Mouse (Mus musculus): ENCODE data around the gene Ier3. TPM values are rescaled to one million over a fixed set of nuclear protein-coding genes. Genes with fewer than 3 reads are reported as not detected.
"Not testable (repeated sequence)": the region's sequence is repeated elsewhere in the genome, so short reads cannot be mapped to it uniquely, and the experiment has no call there.

Gene Ier3
- polyA plus RNA-seq, 1 experiment, result 11.2 TPM

DNA sequence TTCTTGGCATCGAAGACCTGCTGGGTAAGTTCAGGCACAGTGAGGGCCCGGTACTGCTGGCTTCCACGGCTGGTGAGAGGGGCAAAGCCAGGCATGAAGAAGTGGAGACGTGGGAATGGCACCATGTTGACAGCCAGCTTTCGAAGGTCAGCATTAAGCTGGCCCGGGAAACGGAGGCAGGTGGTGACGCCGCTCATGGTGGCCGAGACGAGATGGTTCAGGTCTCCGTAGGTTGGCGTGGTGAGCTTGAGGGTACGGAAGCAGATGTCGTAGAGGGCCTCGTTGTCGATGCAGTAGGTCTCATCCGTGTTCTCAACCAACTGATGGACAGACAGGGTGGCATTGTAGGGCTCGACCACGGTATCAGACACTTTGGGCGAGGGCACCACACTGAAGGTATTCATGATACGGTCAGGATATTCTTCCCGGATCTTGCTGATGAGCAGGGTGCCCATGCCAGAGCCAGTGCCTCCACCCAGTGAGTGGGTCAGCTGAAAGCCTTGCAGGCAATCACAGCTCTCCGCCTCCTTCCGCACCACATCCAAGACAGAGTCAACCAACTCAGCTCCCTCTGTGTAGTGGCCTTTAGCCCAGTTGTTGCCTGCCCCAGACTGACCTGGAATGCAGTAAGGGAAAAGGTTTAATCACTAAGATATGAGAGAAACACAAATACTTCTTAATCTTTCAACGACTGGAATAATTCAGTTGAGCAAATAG, 14.1 kb downstream of the Ier3 start:
- DNase-seq (ENCODE audit: extremely low spot score in 1 of 2, low spot score in 1 of 2), result peak in 1 of 2 experiments; percentile 43

DNA sequence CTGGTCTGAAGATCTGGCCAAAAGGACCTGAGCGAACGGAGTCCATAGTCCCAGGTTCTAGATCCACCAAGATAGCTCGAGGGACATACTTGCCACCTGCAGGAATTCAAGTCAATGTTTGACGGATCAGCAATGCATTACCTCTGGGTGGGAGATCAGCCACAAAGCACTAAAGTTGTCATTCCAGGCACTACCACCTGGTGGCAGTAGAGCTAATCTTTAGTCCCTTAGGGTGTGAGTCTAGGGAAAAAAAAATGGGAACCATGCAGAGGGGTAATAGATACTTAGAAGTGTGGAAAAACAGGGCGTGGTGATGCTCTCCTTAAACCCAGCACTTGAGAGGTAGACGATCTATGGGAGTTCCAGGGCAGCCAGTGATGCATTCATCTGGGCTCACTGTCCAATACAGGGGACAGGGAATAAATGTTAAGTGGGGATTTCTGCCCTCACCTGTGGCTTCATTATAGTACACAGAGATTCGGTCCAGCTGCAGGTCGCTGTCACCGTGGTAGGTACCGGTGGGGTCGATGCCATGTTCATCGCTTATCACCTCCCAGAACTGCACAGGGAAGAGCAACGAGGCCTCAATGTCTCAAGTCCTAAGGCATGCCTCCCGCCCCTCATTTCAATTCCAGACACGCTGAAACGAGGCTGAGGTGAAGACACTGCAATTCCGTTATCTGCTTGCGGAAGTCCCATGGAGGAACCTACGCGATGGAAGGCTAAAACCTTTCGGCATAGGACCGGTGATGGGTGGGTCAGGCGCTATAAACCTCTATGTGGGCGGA, 14.9 kb downstream of the Ier3 start:
- DNase-seq (ENCODE audit: extremely low spot score in 1 of 2, low spot score in 1 of 2), result peak; percentile 81 to 97

DNA sequence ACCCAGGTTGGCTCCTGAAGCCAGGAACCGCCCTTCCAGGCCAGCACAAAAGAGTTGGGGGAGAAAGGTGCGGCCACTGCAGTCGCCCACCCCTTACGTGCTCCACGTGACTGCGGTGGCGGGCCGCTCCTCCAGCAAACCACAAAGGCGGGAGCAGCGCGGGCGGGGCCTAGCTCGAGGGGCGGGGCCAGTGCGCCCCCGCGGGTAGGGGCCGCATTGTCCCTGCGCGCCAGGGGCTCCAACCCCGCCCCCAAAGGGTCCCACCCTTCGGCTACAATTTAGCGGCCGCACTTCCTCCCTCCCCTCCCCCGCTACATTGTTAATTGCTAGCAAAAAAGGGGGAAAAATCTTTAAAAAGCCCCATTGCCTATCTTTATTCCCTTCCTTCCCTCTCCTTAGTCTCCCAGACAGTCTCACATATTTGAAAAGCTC, 15.5 kb downstream of the Ier3 start:
- peak; percentile 75 to 88 for DNase-seq (ENCODE audit: extremely low spot score in 1 of 2, low spot score in 1 of 2)

DNA sequence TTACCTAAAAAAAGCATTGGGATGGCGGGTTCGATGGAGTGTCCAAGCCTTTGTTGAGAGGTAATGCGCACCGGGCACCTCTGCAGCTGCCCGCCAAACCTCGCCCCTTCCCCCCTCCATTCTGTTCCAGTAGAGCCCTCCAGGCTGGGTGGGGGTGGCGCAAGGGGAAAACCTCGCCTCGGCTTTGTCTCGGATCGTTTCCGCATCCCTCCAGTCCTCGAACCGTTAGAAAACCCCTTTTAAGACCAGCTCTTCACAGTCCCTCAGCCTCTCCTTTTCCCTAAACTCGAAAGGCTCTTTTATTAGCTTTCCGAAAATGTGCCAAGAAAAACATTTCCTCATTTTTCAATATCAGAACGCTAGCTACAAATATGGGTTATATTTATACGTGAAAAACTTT, 16.0 kb downstream of the Ier3 start:
- DNase-seq (ENCODE audit: extremely low spot score in 1 of 2, low spot score in 1 of 2), result peak in 1 of 2 experiments; percentile 63

DNA sequence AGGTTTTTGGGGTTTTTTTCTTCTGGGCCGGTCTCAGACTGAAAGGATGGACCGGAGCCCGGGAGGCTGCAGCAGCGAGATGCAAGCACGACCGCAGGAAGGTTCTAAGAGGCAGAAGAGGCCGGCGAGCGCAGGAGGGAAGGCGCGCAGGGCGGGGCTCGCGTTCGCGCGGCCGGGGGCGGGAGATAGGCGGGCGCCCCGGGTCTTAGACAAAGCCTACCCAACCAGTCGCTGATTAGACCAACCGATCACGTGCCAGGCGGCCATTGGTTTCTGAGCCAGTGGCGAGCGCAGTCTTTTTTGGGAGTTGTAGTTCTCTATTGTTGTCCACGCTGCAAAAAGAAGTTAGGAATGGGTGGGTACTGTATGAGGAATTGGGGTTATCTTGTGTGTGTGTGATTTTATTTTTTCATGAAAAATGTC, 16.6 kb downstream of the Ier3 start, which contains the start of gene Tubb5:
TSS of gene Tubb5 (minus strand) at position 185 of the 423 bp plus-strand sequence.
- DNase-seq (ENCODE audit: extremely low spot score in 1 of 2, low spot score in 1 of 2), result peak; percentile 96 to 98

DNA sequence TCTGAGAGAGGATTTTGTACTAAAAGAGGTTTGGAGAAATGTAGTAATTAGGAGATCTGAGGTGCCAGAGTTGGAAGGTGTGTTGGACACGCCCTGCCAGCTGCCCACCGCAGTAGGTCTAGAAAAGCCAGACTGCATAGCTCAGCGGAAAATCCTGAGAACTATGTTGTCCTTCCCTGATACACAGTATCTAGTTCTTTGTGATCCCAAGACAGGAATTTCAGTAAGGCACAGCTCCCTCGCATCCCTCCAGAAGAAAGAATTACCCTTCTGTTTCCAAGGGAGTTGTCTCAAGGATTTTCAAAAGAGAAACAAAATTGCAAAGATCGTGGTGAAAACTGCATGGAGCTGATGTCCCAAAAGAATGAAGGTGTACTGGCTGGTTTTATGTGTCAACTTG, 17.1 kb downstream of the Ier3 start:
- no peak for DNase-seq (ENCODE audit: extremely low spot score in 1 of 2, low spot score in 1 of 2)

DNA sequence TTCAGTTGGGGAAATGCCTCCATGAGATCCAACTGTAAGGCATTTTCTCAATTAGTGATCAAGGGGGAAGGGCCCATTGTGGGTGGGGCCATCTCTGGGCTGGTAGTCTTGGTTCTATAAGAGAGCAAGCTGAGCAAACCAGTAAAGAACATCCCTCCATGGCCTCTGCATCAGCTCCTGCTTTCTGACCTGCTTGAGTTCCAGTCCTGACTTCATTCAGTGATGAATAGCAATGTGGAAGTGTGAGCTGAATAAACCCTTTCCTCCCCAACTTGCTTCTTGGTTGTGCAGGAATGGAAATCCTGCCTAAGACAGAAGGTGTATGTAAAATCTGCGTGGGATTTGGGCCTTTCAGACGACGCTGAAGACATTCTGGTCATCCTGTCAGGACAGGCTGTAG, 17.5 kb downstream of the Ier3 start:
- not testable (repeated sequence) for DNase-seq (ENCODE audit: extremely low spot score in 1 of 2, low spot score in 1 of 2)

DNA sequence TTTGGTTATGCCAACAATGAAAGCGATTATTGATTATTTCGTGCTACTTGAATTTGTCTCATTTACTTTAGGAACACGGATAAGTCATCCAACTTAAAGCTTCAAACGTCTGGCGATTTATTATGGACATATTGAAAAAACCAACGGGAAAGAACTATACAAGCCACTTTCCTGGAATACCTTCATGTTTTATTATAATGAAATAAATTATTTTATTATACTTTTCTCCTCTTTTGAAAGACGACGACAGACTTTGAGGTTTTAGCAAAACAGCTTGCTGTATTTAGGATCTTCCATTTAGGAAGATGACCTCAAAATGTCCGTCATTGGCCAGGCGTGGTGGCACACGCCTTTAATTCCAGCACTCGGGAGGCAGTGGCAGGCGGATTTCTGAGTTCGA, 19.1 kb downstream of the Ier3 start:
- no peak for DNase-seq (ENCODE audit: extremely low spot score in 1 of 2, low spot score in 1 of 2)

DNA sequence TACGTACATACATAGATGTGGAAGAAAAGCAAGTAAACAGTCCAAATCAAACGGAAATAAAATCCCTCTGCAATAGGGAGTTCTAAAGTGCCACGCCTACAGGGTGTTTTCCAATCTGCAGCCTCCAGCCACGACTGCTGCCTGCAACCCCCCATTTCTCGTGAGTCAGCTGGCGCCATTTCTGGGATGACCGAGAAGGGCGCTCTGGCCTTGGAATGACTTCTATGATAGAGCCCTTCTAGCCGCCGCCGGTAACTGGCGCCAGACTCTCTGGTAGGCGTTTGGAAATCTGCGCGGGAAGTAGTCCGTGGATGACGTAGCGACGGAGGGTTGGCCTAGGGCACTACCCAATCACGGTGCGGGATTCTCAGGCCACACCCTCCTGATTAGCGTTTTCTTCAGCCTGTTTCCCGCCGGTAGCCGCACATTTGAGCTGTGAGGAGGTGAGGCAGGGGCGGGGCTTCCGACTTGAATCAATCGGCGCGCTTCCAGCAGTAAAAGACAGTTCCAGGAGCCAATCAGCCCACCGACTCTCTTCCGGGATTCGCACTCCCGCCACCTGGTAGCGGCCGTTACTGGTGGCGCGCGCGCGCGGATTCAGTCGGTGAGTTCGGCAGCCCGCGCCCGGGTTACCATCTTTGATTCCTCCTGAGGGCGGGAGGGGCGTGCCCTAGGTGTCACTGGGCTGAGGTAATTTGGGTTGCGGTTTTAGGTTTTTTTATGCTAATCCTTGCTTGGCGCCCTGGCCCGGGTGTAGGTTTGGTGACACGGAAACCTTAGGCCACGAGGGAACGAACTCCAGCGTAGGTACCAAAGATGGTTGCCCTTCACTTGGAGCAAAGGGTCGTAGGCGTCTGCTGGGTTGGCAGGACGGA, 19.8 kb downstream of the Ier3 start, which contains the start of gene Mdc1:
TSS of gene Mdc1 (plus strand) at position 440 of the 875 bp plus-strand sequence.
- peak; percentile 100 for DNase-seq (ENCODE audit: extremely low spot score in 1 of 2, low spot score in 1 of 2)

DNA sequence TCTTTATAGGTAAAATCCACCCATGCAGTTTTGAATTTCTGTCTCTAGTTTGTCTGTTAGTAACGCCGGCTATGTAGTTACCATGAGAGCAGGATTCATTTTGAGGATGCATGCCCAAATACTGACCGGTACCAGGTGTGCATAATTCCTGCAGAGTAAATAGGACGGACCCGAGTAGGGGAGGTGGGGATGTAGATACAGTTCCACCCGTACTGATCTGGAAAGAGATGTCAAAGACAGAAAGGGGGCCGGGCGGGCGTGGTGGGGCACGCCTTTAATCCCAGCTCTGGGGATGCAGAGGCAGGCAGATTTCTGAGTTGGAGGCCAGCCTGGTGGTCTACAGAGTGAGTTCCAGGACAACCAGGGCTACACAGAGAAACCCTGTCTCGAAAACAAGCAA, 20.5 kb downstream of the Ier3 start:
- DNase-seq (ENCODE audit: extremely low spot score in 1 of 2, low spot score in 1 of 2), result no peak

DNA sequence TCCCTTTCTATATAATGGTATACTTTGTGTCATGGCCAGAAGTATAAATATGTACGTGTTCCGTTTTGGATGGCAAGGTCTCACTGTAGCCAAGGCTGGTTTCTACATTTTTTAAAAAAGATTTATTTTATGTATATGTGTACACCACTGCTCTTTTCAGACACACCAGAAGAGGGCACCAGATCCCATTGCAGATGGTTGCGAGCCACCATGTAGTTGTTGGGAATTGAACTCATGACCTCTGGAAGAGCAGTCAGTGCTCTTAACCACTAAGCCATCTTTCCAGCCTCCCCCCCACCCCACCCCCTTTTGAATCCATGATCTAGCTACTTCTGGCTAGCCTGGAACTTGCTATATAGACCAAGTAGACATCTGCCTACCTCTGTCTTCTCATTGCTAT, 22.0 kb downstream of the Ier3 start:
- DNase-seq (ENCODE audit: extremely low spot score in 1 of 2, low spot score in 1 of 2), result no peak

DNA sequence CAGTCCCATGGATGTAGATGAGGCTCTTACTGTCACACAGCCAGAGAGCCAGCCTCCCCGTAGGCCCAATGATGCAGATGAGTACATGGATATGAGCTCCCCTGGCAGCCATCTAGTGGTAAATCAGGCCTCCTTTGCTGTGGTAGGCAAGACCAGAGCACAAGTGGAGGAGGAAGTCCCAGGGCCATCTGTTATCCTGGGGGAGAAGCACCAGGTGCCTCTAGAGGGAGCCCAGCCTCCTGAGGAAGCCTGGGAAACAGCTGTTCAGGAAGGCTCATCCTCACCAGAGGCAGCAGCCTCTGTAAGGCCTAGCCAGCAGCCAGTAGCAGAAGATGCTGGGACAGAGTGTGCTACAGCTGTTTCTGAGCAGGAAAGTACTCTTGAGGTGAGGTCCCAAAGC, 26.6 kb downstream of the Ier3 start:
- peak in 1 of 2 experiments; percentile 58 for DNase-seq (ENCODE audit: extremely low spot score in 1 of 2, low spot score in 1 of 2)

DNA sequence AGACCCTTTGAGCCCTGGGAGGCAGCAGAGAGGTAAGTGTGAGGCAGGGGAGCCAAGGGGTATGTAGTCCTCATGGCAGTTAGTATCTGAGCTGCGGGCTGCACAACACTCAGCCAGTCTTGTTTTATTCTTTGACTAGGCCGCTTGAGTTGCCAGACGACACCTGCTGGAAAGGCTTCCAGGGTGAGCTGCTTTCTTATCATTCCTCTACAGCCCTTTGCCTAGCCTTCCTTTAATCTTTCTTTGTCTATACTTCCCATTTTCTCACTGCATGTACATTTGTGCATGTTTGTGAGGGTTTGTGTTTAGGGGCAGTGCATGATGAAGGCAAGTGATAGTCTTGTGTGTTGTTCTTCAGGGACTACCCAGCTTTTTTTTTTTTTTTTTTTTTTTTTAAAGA, 29.5 kb downstream of the Ier3 start:
- DNase-seq (ENCODE audit: extremely low spot score in 1 of 2, low spot score in 1 of 2), result no peak

DNA sequence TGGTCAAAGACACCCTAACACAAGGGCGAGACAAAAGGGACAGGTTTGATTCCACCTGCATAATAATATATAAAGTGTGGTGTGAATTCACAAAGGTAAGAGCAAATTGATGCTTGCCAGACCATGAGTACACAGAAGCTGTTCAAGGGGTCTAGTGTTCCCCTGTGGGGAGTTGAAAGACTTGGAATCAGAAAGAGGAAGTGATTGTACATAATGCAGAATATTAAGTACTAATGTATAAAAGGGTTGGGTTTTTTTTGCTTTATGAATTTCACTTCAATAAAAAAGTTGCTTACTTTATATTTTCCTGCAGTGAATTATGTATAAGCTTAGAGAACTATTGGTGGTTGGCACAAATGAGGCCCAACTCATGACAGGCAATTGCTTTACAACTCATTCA, 37.9 kb downstream of the Ier3 start:
- DNase-seq (ENCODE audit: extremely low spot score in 1 of 2, low spot score in 1 of 2), result no peak

DNA sequence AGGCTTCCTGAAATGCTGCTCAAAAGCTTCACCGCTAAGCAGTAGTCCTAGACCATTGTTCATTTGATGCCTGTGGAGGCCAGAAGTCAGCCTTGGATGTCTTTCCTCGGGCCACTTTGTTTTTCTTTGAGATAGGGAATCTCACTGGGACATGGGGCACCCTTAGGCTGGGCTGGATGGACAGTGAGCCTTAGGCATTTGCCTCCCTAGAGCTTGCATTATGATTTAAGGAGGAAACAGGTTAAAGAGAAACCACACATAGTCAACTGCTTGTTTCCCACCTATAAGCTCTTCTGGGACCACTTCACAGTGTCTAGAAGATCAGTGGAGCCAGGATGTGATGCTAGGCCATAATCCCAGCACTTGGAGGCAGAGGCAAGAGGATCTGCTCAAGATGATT, 38.4 kb downstream of the Ier3 start:
- DNase-seq (ENCODE audit: extremely low spot score in 1 of 2, low spot score in 1 of 2), result no peak

DNA sequence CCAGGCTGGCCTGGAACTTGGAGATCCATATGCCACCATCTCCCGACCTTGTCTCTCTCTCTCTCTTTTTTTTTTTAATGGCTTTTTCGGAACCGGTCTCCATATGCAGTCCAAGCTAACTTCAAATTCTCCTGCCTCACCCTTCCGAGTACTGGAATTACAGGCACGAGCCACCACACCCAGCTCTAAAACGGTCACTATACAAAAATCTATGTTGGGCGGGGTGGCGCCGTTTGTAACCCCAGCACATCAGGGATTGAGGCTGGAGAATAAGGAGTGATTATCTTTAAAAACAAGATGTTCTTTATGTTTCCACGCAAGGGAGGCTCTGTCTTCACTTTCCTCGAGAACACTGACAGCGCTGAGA, 39.3 kb downstream of the Ier3 start:
- DNase-seq (ENCODE audit: extremely low spot score in 1 of 2, low spot score in 1 of 2), result no peak

DNA sequence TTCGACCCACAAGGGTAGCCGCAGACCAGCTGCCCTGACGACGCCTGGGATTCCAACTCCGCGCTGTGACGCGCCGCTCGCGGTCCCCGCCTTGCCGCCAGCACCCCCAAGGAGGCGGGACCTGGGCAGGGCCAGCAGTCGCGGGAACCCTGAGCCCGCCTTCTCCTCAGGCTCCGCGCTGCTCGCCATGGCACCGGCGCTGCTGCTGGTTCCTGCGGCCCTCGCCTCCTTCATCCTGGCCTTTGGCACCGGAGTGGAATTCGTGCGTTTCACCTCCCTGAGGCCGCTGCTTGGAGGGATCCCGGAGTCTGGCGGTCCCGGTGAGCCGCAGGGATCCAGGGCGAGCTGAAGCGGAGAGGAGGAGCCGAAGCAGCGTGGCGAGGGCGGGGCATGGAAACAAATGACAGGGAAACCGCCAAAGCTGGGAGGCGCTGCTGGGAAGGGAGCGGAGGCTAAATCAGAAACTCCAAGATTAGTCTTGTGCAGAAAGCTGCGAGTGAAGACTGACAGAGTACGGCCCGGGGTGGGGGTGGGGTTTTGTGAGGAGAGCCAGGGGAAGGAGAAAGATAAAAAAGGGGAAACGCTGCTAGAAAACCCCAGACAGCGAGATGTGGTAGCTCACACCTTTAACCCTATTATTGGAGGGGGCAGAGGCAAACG, 39.8 kb downstream of the Ier3 start, which contains the start of gene Nrm:
TSS of gene Nrm (plus strand) at position 121 of the 660 bp plus-strand sequence.
- DNase-seq (ENCODE audit: extremely low spot score in 1 of 2, low spot score in 1 of 2), result peak; percentile 75 to 89

DNA sequence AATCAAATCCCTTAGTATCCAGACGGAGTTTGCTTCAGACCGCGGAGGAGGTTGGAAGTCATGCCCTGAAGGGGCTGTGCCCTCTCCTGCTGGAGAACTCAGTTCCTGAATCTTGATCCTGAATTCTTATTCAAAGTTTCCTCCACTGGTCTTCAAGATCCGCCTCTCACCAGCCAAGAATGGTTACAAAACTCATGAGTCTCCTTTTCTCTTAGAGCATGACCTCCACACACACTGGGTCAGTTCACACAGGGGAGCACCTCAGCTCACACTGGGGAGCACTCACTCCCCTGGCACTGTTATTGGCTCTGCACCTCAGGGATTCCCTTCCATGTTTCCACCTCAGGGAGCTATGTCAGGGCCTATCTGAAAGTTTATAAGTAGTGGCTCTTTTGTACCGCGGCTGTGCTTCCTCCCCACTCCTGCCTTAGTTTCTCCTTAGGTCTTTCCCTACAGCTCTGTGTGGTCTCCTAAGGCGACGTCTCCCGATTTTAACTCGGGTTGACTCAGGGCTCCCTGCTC, 43.4 kb downstream of the Ier3 start:
- DNase-seq (ENCODE audit: extremely low spot score in 1 of 2, low spot score in 1 of 2), result no peak

DNA sequence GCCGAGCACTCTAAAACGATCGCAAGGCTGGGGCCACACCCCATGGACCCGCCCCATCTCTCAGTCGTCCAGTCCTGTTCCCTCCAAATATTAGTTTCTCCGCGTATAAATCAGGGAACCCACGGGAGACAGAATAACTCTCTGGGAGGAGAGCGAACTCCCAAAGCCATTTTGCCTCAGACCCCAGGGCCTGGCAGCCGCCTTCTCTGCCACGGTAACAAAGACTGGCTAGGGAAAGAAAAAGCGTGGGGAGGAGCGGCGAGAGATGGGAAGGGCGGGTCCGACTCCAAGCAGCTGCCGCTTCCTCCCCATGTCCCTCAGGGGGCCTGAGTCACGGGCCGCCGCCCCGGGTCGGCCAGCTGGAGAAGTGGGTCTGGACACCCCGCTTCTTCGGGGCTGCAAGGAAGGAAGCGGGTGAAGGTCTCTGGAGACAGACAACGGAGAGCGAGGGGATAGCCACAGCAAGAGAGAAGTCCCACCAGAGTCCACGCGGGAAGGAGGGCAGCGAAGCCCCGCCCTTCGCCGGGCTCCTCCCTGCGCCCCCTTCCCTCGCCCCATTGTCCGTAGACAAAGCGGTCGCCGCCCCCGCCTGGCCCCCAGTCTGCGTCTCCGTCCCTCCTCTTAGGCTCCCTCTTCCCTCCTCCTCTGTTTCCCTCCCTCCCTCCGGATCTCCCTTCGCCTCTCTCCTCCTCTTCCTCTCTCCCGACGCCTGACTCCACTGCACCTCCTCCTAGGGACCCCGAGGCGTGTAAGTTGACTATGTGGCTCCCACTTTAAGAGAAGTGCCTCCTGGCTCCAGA, 44.2 kb downstream of the Ier3 start, which contains the start of gene Ppp1r18:
TSS of gene Ppp1r18 (plus strand) at position 113 of the 800 bp plus-strand sequence.
- DNase-seq (ENCODE audit: extremely low spot score in 1 of 2, low spot score in 1 of 2), result peak in 1 of 2 experiments; percentile 26
